Mouse (Mus musculus): ENCODE measurements at regions not wholly inside any gene's neighbourhood (a gene's known extent, or its start where the extent isn't known, plus 50 kb on each side); places are given as distances from the start of the nearest gene placed in this dataset.

- no peak for TF ChIP-seq CTCF (IDR thresholded peaks at IDR 0.05; ENCODE audit: low read depth)
- TF ChIP-seq EP300 (IDR thresholded peaks at IDR 0.05; ENCODE audit: low read depth): no peak
These were observed 54.1 kb upstream of the Ppara start for GRCm38 (mm10) chr15:85680460-85681224.

Data from liver, embryonic 14.5 days (tissue).